Mouse (Mus musculus) WW6 (cell line): Measurements from ENCODE around the gene Gm20388.

Source experiments
- DNase-seq: peaks from one replicate; pipeline ENCODE4 v3.0.0-alpha.2; 2013; ENCODE audit warnings: low read depth, low spot score

Gm20388 gene

GRCm38 (mm10) chr8:120630848-120631247, 720.2 kb downstream of the Gm20388 start:
- no peak for DNase-seq

- no peak for DNase-seq
Measured at GRCm38 (mm10) chr8:120631441-120632375, 721.1 kb downstream of the Gm20388 start.

- no peak for DNase-seq
Measured at GRCm38 (mm10) chr8:120632969-120633664, 722.5 kb downstream of the Gm20388 start.

- no peak for DNase-seq
Measured at GRCm38 (mm10) chr8:120633665-120634271, 723.1 kb downstream of the Gm20388 start.

- no peak for DNase-seq
Measured at GRCm38 (mm10) chr8:120634329-120634839, 723.7 kb downstream of the Gm20388 start.

- no peak for DNase-seq
Measured at GRCm38 (mm10) chr8:120641245-120641644, 730.6 kb downstream of the Gm20388 start.

GRCm38 (mm10) chr8:120642031-120642662, 731.5 kb downstream of the Gm20388 start:
- DNase-seq, result no peak

- no peak for DNase-seq
Measured at GRCm38 (mm10) chr8:120644663-120645062, 734.0 kb downstream of the Gm20388 start.

GRCm38 (mm10) chr8:120647532-120647931, 736.9 kb downstream of the Gm20388 start, which contains the start of gene 1190005I06Rik:
Gene 1190005I06Rik (minus strand): TSS chr8:120647632.
- DNase-seq, result no peak

- no peak for DNase-seq
Measured at GRCm38 (mm10) chr8:120656322-120657052, 745.8 kb downstream of the Gm20388 start.

GRCm38 (mm10) chr8:120657415-120657814, 746.8 kb downstream of the Gm20388 start:
- no peak for DNase-seq

GRCm38 (mm10) chr8:120664566-120664965, 753.9 kb downstream of the Gm20388 start:
- DNase-seq, result no peak

GRCm38 (mm10) chr8:120665726-120666455, 755.2 kb downstream of the Gm20388 start:
- peak; percentile 50 for DNase-seq

GRCm38 (mm10) chr8:120666807-120667470, 756.3 kb downstream of the Gm20388 start:
- DNase-seq, result no peak

GRCm38 (mm10) chr8:120667561-120668373, 757.1 kb downstream of the Gm20388 start, which contains the start of the genes Gm27021 and Cox4i1:
Gene Gm27021 (minus strand): TSS chr8:120668079.
Gene Cox4i1 (plus strand): TSS chr8:120668222.
- DNase-seq, result peak; percentile 77

GRCm38 (mm10) chr8:120668374-120668905, 757.8 kb downstream of the Gm20388 start, which contains the start of gene Emc8:
Gene Emc8 (minus strand): TSS chr8:120668573.
- DNase-seq, result no peak

GRCm38 (mm10) chr8:120671775-120672174, 761.1 kb downstream of the Gm20388 start:
- no peak for DNase-seq

GRCm38 (mm10) chr8:120672626-120673229, 762.1 kb downstream of the Gm20388 start:
- no peak for DNase-seq
